Mouse (Mus musculus) cerebellum, adult 2 months (tissue): ENCODE data around the gene Eya2. TPM values are rescaled to one million over a fixed set of nuclear protein-coding genes. Genes with fewer than 3 reads are reported as not detected.

Source experiments
- DNase-seq, 2 experiments: peaks; one replicate each; pipeline ENCODE4 v3.0.0; 2021
- H3K27ac ChIP-seq: fragments of 200-500 bp; 2 replicates; pipeline ENCODE4 v1.5.1; 2012; ENCODE audit warnings: low read length, control low read depth, inconsistent platforms; ENCODE audit not compliant: insufficient read depth
- H3K27me3 ChIP-seq: fragments of 200-500 bp; 2 replicates; pipeline ENCODE4 v1.6.1; 2012; ENCODE audit warnings: inconsistent platforms, mild to moderate bottlenecking, low read length, moderate library complexity; ENCODE audit not compliant: control insufficient read depth, insufficient read depth
- H3K4me1 ChIP-seq: fragments of 200-500 bp; 2 replicates; pipeline ENCODE4 v1.6.1; 2011; ENCODE audit warnings: low read length; ENCODE audit not compliant: control insufficient read depth, insufficient read depth
- H3K4me3 ChIP-seq: fragments of 200-500 bp; replicated peaks from 2 replicates; pipeline ENCODE3; 2011; ENCODE audit warnings: mild to moderate bottlenecking, low read depth, low read length, control low read depth; ENCODE audit not compliant: insufficient read depth
- CTCF ChIP-seq: fragments of 200-500 bp; IDR thresholded peaks from 2 replicates; pipeline ENCODE4 v1.5.1; 2011; ENCODE audit warnings: low read depth, mild to moderate bottlenecking, control low read depth, low read length, moderate library complexity, borderline replicate concordance; ENCODE audit not compliant: insufficient read depth
- POLR2A ChIP-seq: fragments of 200-500 bp; IDR thresholded peaks from 2 replicates; pipeline ENCODE4 v1.6.1; 2011; ENCODE audit warnings: low read length, control low read depth, borderline replicate concordance; ENCODE audit not compliant: insufficient read depth
- WGBS: fragments of 180-500 bp; shearing (Covaris S2); methylation state at CpG from one replicate; pipeline ENCODE4 v1.1.7; 2018; 5-methylcytosine and 5-hydroxymethylcytosine counted together
- polyA plus RNA-seq: library from polyadenylated mRNA; depleted of rRNA; stranded (reverse); fragments of >200 nt; gene quantifications from 2 replicates; pipeline ENCODE4 v1.2.3, GENCODE M21; 2012

The Eya2 gene
- polyA plus RNA-seq, 1 experiment: 10.9 TPM

DNA sequence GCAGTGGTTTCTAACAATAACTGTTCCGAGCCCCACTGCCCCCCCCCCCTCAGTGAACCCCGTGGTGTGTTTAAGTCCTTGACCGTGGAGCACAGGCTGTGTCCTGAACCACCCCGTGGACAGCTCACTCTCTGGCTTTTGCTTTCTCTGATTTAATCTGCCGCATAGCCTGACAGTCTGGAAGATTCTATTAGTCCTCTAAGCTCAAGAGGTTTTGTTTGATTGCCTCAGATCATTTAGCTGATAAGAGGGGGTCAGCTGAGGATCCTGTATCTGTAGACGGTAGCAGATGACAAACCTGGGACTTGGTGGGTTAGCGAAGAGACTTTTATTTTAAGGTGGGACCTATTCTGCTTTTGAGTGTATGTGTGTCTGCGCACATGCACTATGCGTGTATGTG is 59.3 kb downstream of the Eya2 start:
- TF ChIP-seq CTCF (no peak), POLR2A (no peak)
- H3K27ac ChIP-seq: no peak overlapping the region
- no peak for DNase-seq
- no peak overlapping the region for H3K4me3 ChIP-seq
- no peaks in the 10 kb centered on the region for H3K27me3 ChIP-seq
- H3K4me1 ChIP-seq: peaks cover 23% of the 10 kb centered on the region
- WGBS: 75% methylated on average over 9 of the region's 9 CpGs

DNA sequence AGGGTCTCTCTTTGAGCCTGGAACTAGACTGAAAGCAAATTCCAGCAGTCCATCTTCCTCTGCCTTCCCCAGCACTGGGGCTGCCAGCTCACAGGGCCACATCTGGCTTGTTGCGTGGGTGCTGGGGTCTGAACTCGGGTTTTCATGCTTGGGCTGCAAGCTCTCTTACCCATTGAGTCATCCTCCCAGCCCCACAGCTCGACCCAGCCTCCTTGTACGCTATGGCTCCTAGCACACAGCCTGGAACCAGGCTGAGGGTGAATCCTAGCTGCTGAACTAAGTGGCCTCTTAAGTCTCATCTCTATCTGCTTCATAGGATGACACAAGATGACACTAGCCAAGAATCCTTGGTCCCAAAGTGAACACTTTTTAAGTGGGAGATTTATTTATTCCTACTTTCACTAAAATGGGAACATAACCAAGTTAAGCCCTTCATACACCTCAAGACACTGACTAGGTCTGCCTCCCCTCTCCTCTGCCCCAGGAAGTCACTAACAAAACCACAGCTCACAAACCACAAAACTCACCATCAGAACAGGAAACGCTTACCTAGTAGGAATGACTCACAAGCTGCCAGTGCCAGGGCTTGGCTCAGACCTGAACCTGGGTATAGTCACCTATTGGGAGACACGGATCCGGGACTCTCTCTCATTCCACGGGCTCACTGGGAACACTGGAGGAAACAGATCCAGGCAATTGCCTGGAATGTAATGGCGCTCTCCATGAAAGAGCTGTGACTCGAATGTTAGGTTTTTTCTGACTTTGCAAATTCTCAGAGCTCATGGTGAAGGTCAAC is 60.1 kb downstream of the Eya2 start:
- peak; percentile 61 to 83 for DNase-seq
- Histone ChIP-seq H3K27ac (peak overlapping the region; percentile 37), H3K4me3 (peak overlapping the region; percentile 38), H3K4me1 (peaks cover 23% of the 10 kb centered on the region), H3K27me3 (no peaks in the 10 kb centered on the region)
- WGBS: 51% methylated on average over 10 of the region's 10 CpGs
- TF ChIP-seq POLR2A (no peak), CTCF (no peak)

DNA sequence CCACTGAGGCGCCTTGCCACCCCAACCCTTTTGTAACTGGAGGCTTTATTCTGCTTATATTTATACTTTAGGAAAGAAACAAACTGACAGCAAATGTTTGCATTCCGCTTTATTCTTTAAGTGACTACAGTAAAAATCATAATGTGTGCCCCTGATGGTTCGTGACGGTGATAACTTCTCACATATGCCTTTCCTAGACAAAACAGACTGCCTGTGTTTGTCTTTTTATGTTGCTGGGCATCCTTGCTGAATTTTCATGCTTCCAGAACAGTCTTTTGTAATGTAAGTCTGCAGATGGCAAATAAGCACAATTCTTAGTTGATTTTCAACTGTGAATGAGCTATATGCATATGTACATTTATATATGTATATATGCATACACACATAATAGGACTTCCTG is 61.7 kb downstream of the Eya2 start:
- Histone ChIP-seq H3K4me1 (peaks cover 23% of the 10 kb centered on the region), H3K27ac (no peak overlapping the region), H3K4me3 (no peak overlapping the region), H3K27me3 (no peaks in the 10 kb centered on the region)
- DNase-seq: no peak
- TF ChIP-seq POLR2A: no peak
- no peak for TF ChIP-seq CTCF
- 94% methylated on average over 4 of the region's 4 CpGs for WGBS

DNA sequence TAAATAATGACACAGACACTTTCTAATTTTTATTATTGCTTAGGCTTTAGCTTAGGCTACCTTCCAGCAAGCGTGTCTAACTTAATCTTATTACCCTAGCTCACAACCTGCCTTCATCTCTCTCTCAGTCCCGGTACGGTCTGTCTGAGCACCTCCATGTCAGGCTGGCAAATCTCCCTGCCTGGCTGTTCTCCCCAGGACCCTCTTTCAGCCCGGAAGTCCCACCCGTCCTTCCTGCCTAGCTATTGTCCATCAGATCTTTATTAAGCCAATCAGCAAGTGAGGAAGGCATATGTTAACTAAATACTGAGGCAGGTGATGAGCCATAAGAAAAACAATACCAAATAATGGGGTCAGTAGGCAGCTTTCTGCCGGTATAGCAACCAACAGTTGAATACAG is 62.1 kb downstream of the Eya2 start:
- WGBS: 67% methylated on average over 6 of the region's 6 CpGs
- Histone ChIP-seq H3K4me3 (no peak overlapping the region), H3K4me1 (peaks cover 23% of the 10 kb centered on the region), H3K27me3 (no peaks in the 10 kb centered on the region), H3K27ac (no peak overlapping the region)
- no peak for DNase-seq
- no peak for TF ChIP-seq POLR2A
- TF ChIP-seq CTCF: no peak

DNA sequence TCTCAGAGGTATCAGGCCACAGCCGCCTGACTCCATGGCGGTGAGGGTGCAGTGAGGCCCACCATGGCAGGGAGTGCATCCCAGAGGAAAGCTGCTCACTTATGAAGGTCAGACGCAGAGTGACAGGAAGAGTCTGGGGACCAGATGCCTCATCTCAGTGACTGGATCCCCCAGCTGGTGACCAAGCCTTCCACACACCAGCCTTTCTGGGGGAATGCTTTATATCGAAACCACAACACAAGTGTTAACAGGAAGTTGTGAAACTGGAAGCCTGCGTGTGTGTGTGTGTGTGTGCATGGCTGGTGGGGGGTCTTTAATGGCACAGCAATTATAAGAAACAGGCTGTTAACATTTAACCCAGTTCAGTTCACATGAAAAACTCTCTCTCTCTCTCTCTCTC is 64.7 kb downstream of the Eya2 start:
- 91% methylated on average over 5 of the region's 5 CpGs for WGBS
- TF ChIP-seq CTCF (no peak), POLR2A (no peak)

DNA sequence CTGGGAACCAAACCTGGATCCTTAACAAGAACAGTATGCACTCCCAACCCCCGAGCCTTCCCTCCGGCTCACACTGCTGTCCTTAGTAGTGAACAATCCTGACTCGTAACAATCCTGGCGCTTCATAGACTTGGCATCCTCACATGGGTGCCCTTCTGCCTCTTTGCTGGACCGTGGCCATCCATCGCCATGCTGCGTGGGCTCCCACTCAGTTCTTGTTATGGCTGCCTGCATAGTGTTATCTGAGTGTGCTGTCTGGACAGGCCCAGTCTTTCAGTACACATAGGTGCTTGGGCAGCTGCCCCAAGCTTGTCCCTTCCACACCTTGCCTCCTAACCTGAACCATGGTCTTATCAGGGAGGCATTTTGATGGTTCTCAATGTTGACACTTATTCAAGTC is 68.4 kb downstream of the Eya2 start:
- TF ChIP-seq POLR2A (no peak), CTCF (no peak)
- no peak for DNase-seq
- WGBS: 29% methylated on average over 7 of the region's 7 CpGs
- Histone ChIP-seq H3K27me3 (no peaks in the 10 kb centered on the region), H3K4me3 (no peak overlapping the region), H3K27ac (no peak overlapping the region), H3K4me1 (peaks cover 13% of the 10 kb centered on the region)

More for the DNA sequence above, 64.7 kb downstream of the Eya2 start:
- DNase-seq: no peak
- Histone ChIP-seq H3K4me3 (no peak overlapping the region), H3K4me1 (peaks cover 16% of the 10 kb centered on the region), H3K27me3 (no peaks in the 10 kb centered on the region), H3K27ac (no peak overlapping the region)

DNA sequence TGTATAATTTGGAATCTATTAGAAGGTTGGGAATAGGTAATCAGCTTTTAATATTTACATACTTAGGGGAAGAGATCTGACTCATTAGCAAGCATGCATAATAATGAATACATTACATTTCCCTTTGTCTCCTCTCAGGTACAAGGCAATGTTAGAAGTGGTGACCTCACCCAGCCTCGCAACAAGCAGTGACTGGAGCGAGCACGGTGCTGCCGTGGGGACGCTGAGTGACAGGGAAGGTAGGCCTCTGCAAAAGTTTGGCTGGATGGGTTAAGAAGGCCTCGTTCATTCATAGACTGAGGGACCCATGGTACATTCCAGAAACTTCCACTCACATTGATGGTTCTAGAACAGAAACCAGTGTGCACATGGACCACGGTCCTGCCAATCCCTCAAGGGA is 69.8 kb downstream of the Eya2 start:
- Histone ChIP-seq H3K4me3 (no peak overlapping the region), H3K27ac (no peak overlapping the region), H3K27me3 (no peaks in the 10 kb centered on the region), H3K4me1 (peaks cover 13% of the 10 kb centered on the region)
- TF ChIP-seq CTCF (no peak), POLR2A (no peak)
- WGBS: 97% methylated on average over 7 of the region's 7 CpGs
- no peak for DNase-seq

DNA sequence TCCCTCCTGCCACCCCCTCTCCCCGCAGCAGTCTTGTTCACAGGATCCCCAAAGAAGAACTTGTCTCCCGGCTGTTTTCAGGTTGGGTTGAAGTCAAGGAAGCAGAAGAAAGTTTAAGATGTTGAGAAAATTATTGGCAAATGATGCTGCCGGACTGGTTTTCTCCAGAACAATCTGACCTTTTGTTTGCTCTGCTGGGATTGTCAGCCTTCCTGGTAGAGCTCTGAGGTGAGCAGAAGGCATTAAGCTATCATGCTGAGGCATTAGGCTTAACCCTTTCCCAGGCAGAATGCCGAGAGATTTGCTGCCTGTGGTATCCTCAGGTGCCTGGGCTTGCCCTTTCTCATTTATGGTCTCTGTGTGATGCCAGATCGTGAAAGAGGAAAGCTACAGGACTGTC is 70.3 kb downstream of the Eya2 start:
- Histone ChIP-seq H3K27me3 (no peaks in the 10 kb centered on the region), H3K4me1 (peaks cover 13% of the 10 kb centered on the region), H3K27ac (no peak overlapping the region), H3K4me3 (no peak overlapping the region)
- TF ChIP-seq CTCF: no peak
- TF ChIP-seq POLR2A: no peak
- peak in 1 of 2 experiments; percentile 60 for DNase-seq
- WGBS: 22% methylated on average over 5 of the region's 5 CpGs
